Mouse (Mus musculus) left cerebral cortex, adult 9 months (tissue): ENCODE data around the gene Tmem51.

Source experiments
- DNase-seq, 2 experiments: peaks; one replicate each; pipeline ENCODE4 v3.0.0; 2022; ENCODE audit warnings: low spot score in 2 of 2

Tmem51 gene

DNA sequence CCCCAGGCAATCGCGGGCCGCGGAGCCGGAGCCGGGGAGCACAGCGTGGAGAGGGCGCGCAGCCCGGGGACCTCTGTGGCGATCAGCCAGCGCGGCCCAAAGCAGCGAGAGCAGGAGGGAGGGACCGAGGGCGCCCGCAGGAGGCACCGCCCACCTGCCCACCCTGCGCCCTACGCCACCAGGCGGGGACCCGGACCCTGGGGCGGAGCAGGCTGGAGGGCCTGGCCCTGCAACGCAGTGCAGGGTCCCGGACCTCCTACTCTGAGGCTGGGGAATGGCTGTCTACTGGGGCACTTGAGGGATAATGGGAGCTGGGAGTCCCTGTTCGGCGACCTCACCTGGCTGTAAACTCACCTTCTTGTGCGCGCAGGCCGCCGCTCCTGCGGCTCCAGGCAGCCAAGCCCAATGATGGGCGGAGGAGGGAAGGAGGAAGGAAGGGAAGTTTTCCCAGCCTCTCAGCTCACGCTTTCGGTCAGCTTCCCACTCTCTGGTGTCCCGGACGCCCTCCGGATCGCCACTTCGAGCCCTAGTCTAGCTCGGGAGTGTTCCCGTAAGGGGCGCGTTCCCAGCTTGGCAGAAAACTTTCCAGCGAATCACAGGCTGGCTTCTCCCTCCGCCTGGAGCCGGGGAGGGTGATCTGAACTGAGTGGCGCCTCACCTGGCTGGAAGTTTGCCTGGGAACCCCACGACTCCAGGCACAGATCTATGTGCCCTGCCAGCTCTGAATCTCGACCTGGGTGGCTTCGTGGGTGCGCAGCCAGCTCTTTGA, at the start of gene Tmem51:
Gene Tmem51, minus strand, starts transcription at position 174 of the 769 bp plus-strand sequence.
- DNase-seq, result no peak

- DNase-seq, result no peak
These were observed 46.1 kb upstream of the Tmem51 start for GRCm38 (mm10) chr4:142130162-142130561.

- DNase-seq, result no peak
These were observed 43.2 kb upstream of the Tmem51 start for GRCm38 (mm10) chr4:142127275-142127788.

DNA sequence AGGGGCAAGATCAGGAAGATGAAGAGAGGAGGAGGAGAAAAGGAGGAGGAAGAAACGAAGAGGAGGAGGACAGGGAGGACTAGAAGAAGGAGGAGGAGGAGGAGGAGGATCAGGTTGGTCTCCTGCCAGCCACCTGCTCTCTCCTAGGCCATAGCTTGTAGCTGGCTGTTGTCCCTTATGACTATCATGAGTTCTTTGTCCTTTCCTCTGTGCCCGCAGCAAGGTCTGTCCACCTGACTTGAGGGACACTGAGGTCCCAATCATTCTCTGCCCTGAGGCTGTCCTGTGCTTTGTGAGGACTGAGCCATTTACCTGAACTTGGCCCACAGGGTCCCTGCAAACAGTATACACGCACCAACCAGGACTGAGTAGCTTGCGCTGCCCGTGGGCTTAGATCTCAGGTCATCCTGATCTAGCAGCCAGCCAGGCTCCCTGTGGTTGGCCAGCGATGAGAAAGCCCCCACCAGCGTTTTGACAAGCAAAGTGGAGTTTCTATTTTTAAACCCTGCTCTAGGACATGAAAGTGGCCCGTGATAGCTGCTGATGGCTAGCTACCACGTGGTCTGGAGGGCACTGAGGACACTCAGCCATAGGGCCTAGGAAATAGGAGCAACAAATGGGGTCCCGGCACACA, 42.7 kb upstream of the Tmem51 start:
- no peak for DNase-seq

DNA sequence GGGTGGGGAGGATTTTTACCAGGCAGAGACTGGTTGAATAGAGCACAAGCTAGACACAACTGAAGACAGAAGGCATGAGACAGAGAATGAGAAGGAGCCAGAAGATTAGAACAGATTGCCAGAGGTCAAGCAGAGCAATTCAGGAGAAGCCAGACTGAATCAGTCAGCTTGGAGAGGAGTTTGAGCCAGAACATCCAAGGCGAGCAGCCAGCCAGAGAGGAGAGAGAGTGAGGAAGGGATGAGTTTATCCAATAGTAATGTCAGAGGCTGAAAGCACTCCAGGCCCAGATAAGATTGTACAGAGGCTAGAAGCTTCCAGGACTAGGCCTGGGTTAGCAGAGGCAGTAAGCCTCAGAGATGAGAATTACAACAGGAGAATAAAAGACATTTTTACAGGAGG, 37.1 kb upstream of the Tmem51 start:
- no peak for DNase-seq

DNA sequence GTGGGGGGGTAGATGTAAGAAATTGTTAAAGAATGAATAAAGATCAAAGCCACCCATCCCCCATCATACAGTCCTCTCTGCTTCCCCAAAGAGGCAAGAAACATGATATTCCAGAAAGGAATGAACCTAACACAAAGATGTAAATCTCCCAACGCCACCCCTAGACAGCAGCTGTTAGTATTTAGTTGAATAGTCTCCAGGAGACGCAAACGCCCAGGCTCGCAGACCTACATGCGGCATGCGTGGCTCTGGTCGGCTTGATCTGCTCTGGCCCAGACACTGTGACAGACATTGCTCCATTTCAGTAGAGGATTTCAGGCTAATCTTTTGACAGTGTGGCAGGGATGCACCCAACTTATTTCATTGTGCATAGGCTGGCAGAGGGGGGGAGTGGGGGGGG, 34.4 kb upstream of the Tmem51 start:
- DNase-seq, result no peak

- DNase-seq, result no peak
These were observed 33.9 kb upstream of the Tmem51 start for GRCm38 (mm10) chr4:142117993-142118392.

DNA sequence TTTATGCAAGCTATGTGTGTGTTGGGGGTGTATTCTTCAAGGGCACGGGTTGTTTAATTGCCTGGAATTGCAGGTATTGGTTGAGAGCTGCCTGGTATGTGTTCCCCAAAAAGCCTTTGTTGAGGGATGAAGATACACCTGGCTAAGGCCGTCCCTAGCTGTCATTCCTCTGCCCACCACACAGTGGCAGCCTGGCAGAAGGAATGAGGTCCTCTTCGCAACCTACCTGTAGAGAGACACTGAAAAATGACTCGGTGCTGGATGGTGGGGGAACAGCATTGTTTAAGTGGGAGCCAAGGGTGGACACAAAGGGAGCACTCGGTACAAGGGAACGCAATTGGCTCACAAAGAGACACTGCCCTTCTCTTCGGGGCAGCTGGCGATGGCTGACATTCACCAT, 29.2 kb upstream of the Tmem51 start:
- DNase-seq, result peak in 1 of 2 experiments; percentile 31

GRCm38 (mm10) chr4:142103081-142103671, 19.1 kb upstream of the Tmem51 start:
- no peak for DNase-seq

GRCm38 (mm10) chr4:142098303-142098702, 14.2 kb upstream of the Tmem51 start:
- DNase-seq, result peak in 1 of 2 experiments; percentile 86

DNA sequence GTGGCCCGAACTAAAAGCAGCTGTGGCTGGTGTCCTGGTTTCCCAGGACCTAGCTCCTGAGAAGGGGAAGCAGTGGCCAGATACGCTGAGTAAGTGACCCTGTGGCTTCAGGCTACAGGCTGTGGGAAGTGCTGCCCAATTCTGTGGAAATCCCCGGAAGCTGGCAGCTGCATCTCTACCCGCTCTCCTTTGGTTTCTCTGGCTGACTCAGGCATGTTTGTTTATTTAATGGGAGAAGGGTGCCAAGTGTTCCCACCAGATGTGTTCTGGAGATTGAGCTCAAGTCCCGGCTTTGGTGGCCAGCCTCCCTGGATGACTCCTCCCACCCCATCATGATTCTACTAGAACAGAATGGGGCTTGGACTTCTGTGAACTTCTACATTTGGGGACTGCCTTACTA, 13.8 kb upstream of the Tmem51 start:
- no peak for DNase-seq

GRCm38 (mm10) chr4:142095513-142096241, 11.6 kb upstream of the Tmem51 start:
- DNase-seq, result no peak

GRCm38 (mm10) chr4:142094386-142094785, 10.3 kb upstream of the Tmem51 start:
- no peak for DNase-seq

DNA sequence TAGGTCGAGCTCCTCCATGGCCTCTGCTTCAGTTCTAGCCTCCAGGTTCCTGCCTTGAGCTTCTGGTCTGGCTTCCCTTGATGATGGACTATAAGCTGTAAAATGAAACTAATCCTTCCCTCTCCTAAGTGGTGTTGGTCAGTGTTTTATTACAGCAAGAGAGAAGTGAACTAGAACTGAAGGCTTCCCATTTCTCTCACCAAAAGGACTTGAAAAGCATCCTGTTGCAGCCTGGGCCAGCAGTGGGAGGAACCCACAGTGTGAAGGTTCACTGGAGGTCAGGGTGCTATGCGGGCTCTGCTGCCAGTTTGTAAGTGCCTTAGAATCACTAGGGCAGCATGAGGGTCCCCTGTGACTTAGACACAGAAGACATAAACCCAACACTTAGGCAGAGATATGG, 7.0 kb upstream of the Tmem51 start:
- DNase-seq, result no peak

DNA sequence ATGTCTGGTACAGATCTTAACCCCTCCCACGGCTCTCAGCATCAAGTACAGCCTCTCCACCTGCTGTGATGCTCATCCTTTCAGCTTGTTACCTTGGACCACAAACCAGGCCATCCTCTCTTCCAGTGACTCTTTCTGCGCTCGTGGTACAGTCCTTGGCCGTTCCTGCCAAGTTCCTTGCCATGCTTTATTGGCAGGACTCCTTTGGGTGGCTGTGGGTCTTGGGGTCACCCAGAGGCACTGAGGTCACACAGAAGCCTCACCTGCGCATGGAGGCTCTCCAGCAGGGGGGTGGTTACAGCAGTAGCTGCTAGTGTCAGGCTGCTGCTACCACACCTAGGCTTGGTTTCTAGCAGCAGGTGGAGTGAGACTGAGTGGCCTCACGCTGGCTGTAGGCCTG, 5.9 kb upstream of the Tmem51 start:
- no peak for DNase-seq

- no peak for DNase-seq
These were observed 4.7 kb upstream of the Tmem51 start for GRCm38 (mm10) chr4:142088836-142089235.

GRCm38 (mm10) chr4:142088409-142088808, 4.3 kb upstream of the Tmem51 start:
- no peak for DNase-seq

GRCm38 (mm10) chr4:142084936-142085563, 946 bp upstream of the Tmem51 start:
- DNase-seq, result no peak

DNA sequence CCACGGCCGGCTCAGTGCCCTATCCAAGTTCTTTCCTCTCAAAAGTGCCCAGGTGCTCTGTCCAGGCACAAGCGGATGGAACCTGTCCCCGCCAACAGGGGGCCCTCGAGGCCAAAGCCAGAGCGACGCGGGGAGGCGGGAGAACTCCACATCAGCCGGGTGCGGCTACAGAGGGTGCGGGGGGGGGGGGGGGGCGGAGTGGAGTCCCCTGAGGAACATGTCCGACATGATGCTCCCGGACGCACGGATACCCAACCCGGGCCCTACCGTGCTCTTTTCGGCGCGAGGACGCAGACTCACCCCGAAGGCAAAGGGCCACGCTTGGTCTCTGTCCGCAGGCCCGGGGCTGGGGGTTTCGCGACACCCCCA, 358 bp downstream of the Tmem51 start:
- DNase-seq, result no peak

DNA sequence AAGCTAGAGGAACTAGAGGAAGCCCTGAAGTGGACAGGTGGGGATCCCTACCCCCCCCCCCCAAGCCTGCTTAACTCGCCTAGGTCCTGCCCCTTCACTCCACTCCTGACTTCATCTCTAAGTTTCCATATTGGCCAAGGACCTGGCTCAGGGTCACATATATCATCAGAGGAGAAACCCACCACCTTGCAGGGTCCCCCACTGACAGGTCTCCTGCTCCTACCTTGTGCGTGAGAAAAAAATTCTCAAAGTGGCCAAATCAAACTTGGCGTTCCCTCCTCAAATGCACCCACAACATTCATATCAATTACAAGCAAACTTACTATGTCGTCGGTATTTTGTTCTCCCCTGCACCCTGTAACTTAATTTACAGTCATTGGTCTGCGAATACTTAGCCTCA, 911 bp downstream of the Tmem51 start:
- no peak for DNase-seq

GRCm38 (mm10) chr4:142082703-142083102, 1.4 kb downstream of the Tmem51 start:
- DNase-seq, result no peak
